Mouse (Mus musculus): ENCODE data around the gene 1700123O20Rik. TPM values are rescaled to one million over a fixed set of nuclear protein-coding genes. Genes with fewer than 3 reads are reported as not detected.

The 1700123O20Rik gene
- total and polyA plus RNA-seq, 3 experiments, result 10.1 to 45.2 (median 34.1) TPM

DNA sequence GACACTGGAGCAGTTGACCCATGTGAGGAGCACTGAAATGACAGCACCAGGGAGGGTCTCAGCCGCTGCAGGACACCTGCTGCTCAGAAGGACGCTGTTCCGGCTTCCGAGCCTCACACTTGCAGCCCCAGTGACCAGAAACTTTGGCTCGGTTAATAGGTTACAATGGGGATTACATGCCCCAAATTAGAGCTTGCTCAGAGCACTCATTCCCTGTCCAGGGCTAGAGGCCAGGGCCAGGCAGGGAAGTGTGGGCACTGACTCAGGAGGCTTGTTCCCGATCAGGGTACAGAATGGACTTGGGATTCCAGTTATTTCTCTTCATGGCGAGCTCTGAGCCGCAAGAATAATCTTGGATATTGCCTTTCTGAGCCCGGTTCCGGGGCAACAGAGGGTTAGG, 51.6 kb downstream of the 1700123O20Rik start:
- no peak overlapping the region for H3K4me3 ChIP-seq (ENCODE audit: low read depth, low read length)
- DNase-seq (ENCODE audit: low spot score) (no peak), ATAC-seq (ENCODE audit: extremely low read depth, insufficient number of reproducible peaks, low FRiP score, poor library complexity, severe bottlenecking) (no peak)
- no peaks in the 10 kb centered on the region for H3K9me3 ChIP-seq (replicated peaks)
- peaks cover 95% of the 10 kb centered on the region for H3K36me3 ChIP-seq (replicated peaks)
- TF ChIP-seq GATA1 (IDR thresholded peaks at IDR 0.05; ENCODE audit: borderline replicate concordance, low read length) (no peak), CTCF (IDR thresholded peaks at IDR 0.05; ENCODE audit: low read depth, low read length) (no peak), GATA2 (IDR thresholded peaks at IDR 0.05; ENCODE audit: borderline replicate concordance, low read depth, low read length) (no peak), TAL1 (conservative IDR thresholded peaks at IDR 0.05; ENCODE audit: low read depth, low read length) (no peak), POLR2AphosphoS5 (IDR thresholded peaks at IDR 0.05; ENCODE audit: insufficient replicate concordance, low read depth, low read length) (no peak)
- H3K4me1 ChIP-seq (ENCODE audit: insufficient read depth, low read depth, low read length), result peaks cover 15% of the 10 kb centered on the region
- H3K27me3 ChIP-seq (ENCODE audit: insufficient read depth, low read length), result no peaks in the 10 kb centered on the region

Other genes with a start within 250 kb of the 1700123O20Rik start
Only the 20 nearest of the 23 such genes appear.
- 36.3 and 44.4 TPM in 2 replicates for gene Lrp10, start 222.1 kb upstream of the 1700123O20Rik start, total RNA-seq (2014; fragmentation: Nextera tagmentation)
- 25.5 and 39.7 TPM in 2 replicates for gene Lrp10, start 222.1 kb upstream of the 1700123O20Rik start, total RNA-seq (2017)
- gene Lrp10, start 222.1 kb upstream of the 1700123O20Rik start, polyA plus RNA-seq (2012), result 226 and 280 TPM in 2 replicates
- not detected in 2 replicates for gene Rem2, start 210.1 kb upstream of the 1700123O20Rik start, total RNA-seq (2014; fragmentation: Nextera tagmentation)
- not detected in 2 replicates for gene Rem2, start 210.1 kb upstream of the 1700123O20Rik start, total RNA-seq (2017)
- 0.06 and 0.08 TPM in 2 replicates for gene Rem2, start 210.1 kb upstream of the 1700123O20Rik start, polyA plus RNA-seq (2012)
- gene Prmt5, start 168.7 kb upstream of the 1700123O20Rik start, total RNA-seq (2014; fragmentation: Nextera tagmentation), result 81.3 and 106 TPM in 2 replicates
- gene Prmt5, start 168.7 kb upstream of the 1700123O20Rik start, total RNA-seq (2017), result 44.8 and 50.9 TPM in 2 replicates
- gene Prmt5, start 168.7 kb upstream of the 1700123O20Rik start, polyA plus RNA-seq (2012), result 242 and 254 TPM in 2 replicates
- gene Haus4, start 131.6 kb upstream of the 1700123O20Rik start, total RNA-seq (2014; fragmentation: Nextera tagmentation), result 42.7 and 46.4 TPM in 2 replicates
- 57.9 and 66.6 TPM in 2 replicates for gene Haus4, start 131.6 kb upstream of the 1700123O20Rik start, total RNA-seq (2017)
- gene Haus4, start 131.6 kb upstream of the 1700123O20Rik start, polyA plus RNA-seq (2012), result 46.1 and 60.3 TPM in 2 replicates
- not detected in 2 replicates for gene Ajuba, start 108.7 kb upstream of the 1700123O20Rik start, total RNA-seq (2014; fragmentation: Nextera tagmentation)
- 0.17 TPM in 1 of 2 replicates, not detected in the other for gene Ajuba, start 108.7 kb upstream of the 1700123O20Rik start, total RNA-seq (2017)
- 0.02 TPM in 1 of 2 replicates, not detected in the other for gene Ajuba, start 108.7 kb upstream of the 1700123O20Rik start, polyA plus RNA-seq (2012)
- gene 4931414P19Rik, start 80.2 kb upstream of the 1700123O20Rik start, total RNA-seq (2014; fragmentation: Nextera tagmentation), result 9.0 and 25.1 TPM in 2 replicates
- gene 4931414P19Rik, start 80.2 kb upstream of the 1700123O20Rik start, total RNA-seq (2017), result 2.6 and 4.8 TPM in 2 replicates
- gene 4931414P19Rik, start 80.2 kb upstream of the 1700123O20Rik start, polyA plus RNA-seq (2012), result 21.3 and 25.6 TPM in 2 replicates
- 26.5 and 32.1 TPM in 2 replicates for gene Psmb5, start 68.2 kb upstream of the 1700123O20Rik start, total RNA-seq (2014; fragmentation: Nextera tagmentation)
- gene Psmb5, start 68.2 kb upstream of the 1700123O20Rik start, total RNA-seq (2017), result 50.8 and 56.8 TPM in 2 replicates
- gene Psmb5, start 68.2 kb upstream of the 1700123O20Rik start, polyA plus RNA-seq (2012), result 149 and 159 TPM in 2 replicates
- gene Psmb11, start 64.8 kb upstream of the 1700123O20Rik start, total RNA-seq (2014; fragmentation: Nextera tagmentation), result not detected in 2 replicates
- 0.11 and 0.12 TPM in 2 replicates for gene Psmb11, start 64.8 kb upstream of the 1700123O20Rik start, total RNA-seq (2017)
- gene Psmb11, start 64.8 kb upstream of the 1700123O20Rik start, polyA plus RNA-seq (2012), result not detected in 2 replicates
- gene Gm17606, start 45.3 kb upstream of the 1700123O20Rik start, total RNA-seq (2014; fragmentation: Nextera tagmentation), result not detected in 2 replicates
- gene Gm17606, start 45.3 kb upstream of the 1700123O20Rik start, total RNA-seq (2017), result not detected in 2 replicates
- gene Gm17606, start 45.3 kb upstream of the 1700123O20Rik start, polyA plus RNA-seq (2012), result not detected in 2 replicates
- gene Cdh24, start 44.9 kb upstream of the 1700123O20Rik start, total RNA-seq (2014; fragmentation: Nextera tagmentation), result 0.68 and 0.73 TPM in 2 replicates
- 0.11 and 0.35 TPM in 2 replicates for gene Cdh24, start 44.9 kb upstream of the 1700123O20Rik start, total RNA-seq (2017)
- 1.5 and 1.8 TPM in 2 replicates for gene Cdh24, start 44.9 kb upstream of the 1700123O20Rik start, polyA plus RNA-seq (2012)
- gene Acin1, start 715 bp downstream of the 1700123O20Rik start, total RNA-seq (2014; fragmentation: Nextera tagmentation), result 266 and 298 TPM in 2 replicates
- 115 and 125 TPM in 2 replicates for gene Acin1, start 715 bp downstream of the 1700123O20Rik start, total RNA-seq (2017)
- 640 and 697 TPM in 2 replicates for gene Acin1, start 715 bp downstream of the 1700123O20Rik start, polyA plus RNA-seq (2012)
- gene Gm29776, start 12.6 kb downstream of the 1700123O20Rik start, total RNA-seq (2014; fragmentation: Nextera tagmentation), result not detected in 2 replicates
- gene Gm29776, start 12.6 kb downstream of the 1700123O20Rik start, total RNA-seq (2017), result 0.11 TPM in 1 of 2 replicates, not detected in the other
- gene Gm29776, start 12.6 kb downstream of the 1700123O20Rik start, polyA plus RNA-seq (2012), result 0.02 TPM in 1 of 2 replicates, not detected in the other
- 0.90 and 1.6 TPM in 2 replicates for gene Cebpe, start 26.0 kb downstream of the 1700123O20Rik start, total RNA-seq (2014; fragmentation: Nextera tagmentation)
- gene Cebpe, start 26.0 kb downstream of the 1700123O20Rik start, total RNA-seq (2017), result 0.16 TPM in 1 of 2 replicates, not detected in the other
- 11.1 and 12.4 TPM in 2 replicates for gene Cebpe, start 26.0 kb downstream of the 1700123O20Rik start, polyA plus RNA-seq (2012)
- 325 and 329 TPM in 2 replicates for gene Slc7a8, start 95.7 kb downstream of the 1700123O20Rik start, total RNA-seq (2014; fragmentation: Nextera tagmentation)
- gene Slc7a8, start 95.7 kb downstream of the 1700123O20Rik start, total RNA-seq (2017), result 45.0 and 54.9 TPM in 2 replicates
- gene Slc7a8, start 95.7 kb downstream of the 1700123O20Rik start, polyA plus RNA-seq (2012), result 191 and 199 TPM in 2 replicates
- not detected in 2 replicates for gene Rnf212b, start 127.9 kb downstream of the 1700123O20Rik start, total RNA-seq (2014; fragmentation: Nextera tagmentation)
- 0.27 TPM in 1 of 2 replicates, not detected in the other for gene Rnf212b, start 127.9 kb downstream of the 1700123O20Rik start, total RNA-seq (2017)
- gene Rnf212b, start 127.9 kb downstream of the 1700123O20Rik start, polyA plus RNA-seq (2012), result not detected in 2 replicates
- 9.2 and 10.0 TPM in 2 replicates for gene Homez, start 184.7 kb downstream of the 1700123O20Rik start, total RNA-seq (2014; fragmentation: Nextera tagmentation)
- gene Homez, start 184.7 kb downstream of the 1700123O20Rik start, total RNA-seq (2017), result 8.1 and 8.4 TPM in 2 replicates
- 1.2 and 1.3 TPM in 2 replicates for gene Homez, start 184.7 kb downstream of the 1700123O20Rik start, polyA plus RNA-seq (2012)
- gene Ppp1r3e, start 191.3 kb downstream of the 1700123O20Rik start, total RNA-seq (2014; fragmentation: Nextera tagmentation), result 3.6 and 8.7 TPM in 2 replicates
- gene Ppp1r3e, start 191.3 kb downstream of the 1700123O20Rik start, total RNA-seq (2017), result 0.64 and 0.87 TPM in 2 replicates
- gene Ppp1r3e, start 191.3 kb downstream of the 1700123O20Rik start, polyA plus RNA-seq (2012), result 1.2 TPM in 2 replicates
- gene Bcl2l2, start 197.2 kb downstream of the 1700123O20Rik start, total RNA-seq (2014; fragmentation: Nextera tagmentation), result 9.9 and 10.6 TPM in 2 replicates
- 12.7 and 14.0 TPM in 2 replicates for gene Bcl2l2, start 197.2 kb downstream of the 1700123O20Rik start, total RNA-seq (2017)
- gene Bcl2l2, start 197.2 kb downstream of the 1700123O20Rik start, polyA plus RNA-seq (2012), result 25.2 and 36.3 TPM in 2 replicates
- gene Gm20521, start 197.2 kb downstream of the 1700123O20Rik start, total RNA-seq (2014; fragmentation: Nextera tagmentation), result 5.5 TPM in 1 of 2 replicates, not detected in the other
- gene Gm20521, start 197.2 kb downstream of the 1700123O20Rik start, total RNA-seq (2017), result 1.2 and 2.1 TPM in 2 replicates
- gene Gm20521, start 197.2 kb downstream of the 1700123O20Rik start, polyA plus RNA-seq (2012), result 3.0 and 4.0 TPM in 2 replicates
- gene Pabpn1, start 206.3 kb downstream of the 1700123O20Rik start, total RNA-seq (2014; fragmentation: Nextera tagmentation), result 190 and 193 TPM in 2 replicates
- gene Pabpn1, start 206.3 kb downstream of the 1700123O20Rik start, total RNA-seq (2017), result 118 and 142 TPM in 2 replicates
- 387 and 490 TPM in 2 replicates for gene Pabpn1, start 206.3 kb downstream of the 1700123O20Rik start, polyA plus RNA-seq (2012)